Mouse (Mus musculus) embryonic fibroblast, embryonic 13.5 days (primary cell): ENCODE data around the gene Spag17. TPM values are rescaled to one million over a fixed set of nuclear protein-coding genes. Genes with fewer than 3 reads are reported as not detected.

ENCODE experiments used
- H3K27ac ChIP-seq: 2 replicates; pipeline ENCODE4 v1.5.1; 2012; ENCODE audit warnings: low read length, control low read depth, inconsistent platforms; ENCODE audit not compliant: insufficient read depth
- H3K4me1 ChIP-seq: 2 replicates; pipeline ENCODE4 v1.6.1; 2011; ENCODE audit warnings: low read length; ENCODE audit not compliant: control insufficient read depth, insufficient read depth
- H3K4me3 ChIP-seq: 2 replicates; pipeline ENCODE4 v1.5.1; 2011; ENCODE audit warnings: mild to moderate bottlenecking, control low read depth, low read length; ENCODE audit not compliant: insufficient read depth
- CTCF ChIP-seq: IDR thresholded peaks from 2 replicates; pipeline ENCODE4 v1.5.1; 2011; ENCODE audit warnings: mild to moderate bottlenecking, control low read depth, low read length, moderate library complexity, borderline replicate concordance; ENCODE audit not compliant: insufficient read depth
- POLR2A ChIP-seq: IDR thresholded peaks from 2 replicates; pipeline ENCODE4 v1.6.1; 2011; ENCODE audit warnings: low read depth, mild to moderate bottlenecking, control low read depth, low read length, moderate library complexity
- polyA plus RNA-seq: library from polyadenylated mRNA; stranded (reverse); fragments of >200 nt; gene quantifications from 2 replicates; pipeline ENCODE4 v1.2.4, GENCODE M21; 2011; ENCODE audit warnings: low read depth; ENCODE audit not compliant: missing spikeins, insufficient read length

The Spag17 gene
- polyA plus RNA-seq, 1 experiment: not detected

DNA sequence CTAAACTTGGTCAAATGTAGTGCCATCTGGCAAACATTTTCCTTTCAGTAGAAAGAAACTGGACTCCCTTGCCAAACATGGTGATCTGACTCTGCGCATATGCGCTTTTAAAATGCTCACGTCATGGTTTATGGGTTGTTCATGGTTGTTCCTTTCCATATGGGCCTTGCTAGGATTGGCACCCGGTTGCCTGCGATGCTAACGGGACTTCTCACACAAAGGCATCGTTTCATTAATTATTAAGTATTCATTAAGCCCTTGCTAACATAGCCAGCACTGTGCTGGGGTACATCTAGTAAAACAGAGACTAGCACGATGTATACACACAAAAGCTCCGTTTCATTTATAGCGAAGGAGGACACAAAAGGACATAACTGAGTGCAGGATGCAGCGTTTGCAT lies 304.7 kb downstream of the Spag17 start:
- TF ChIP-seq CTCF (no peak), POLR2A (no peak)
- no peak overlapping the region for H3K27ac ChIP-seq
- no peaks in the 10 kb centered on the region for H3K4me1 ChIP-seq
- no peak overlapping the region for H3K4me3 ChIP-seq
